Mouse (Mus musculus) inflammation-experienced regulatory T-cells, adult 6 months (primary cell): ENCODE results near the gene Nfkb2. TPM values are rescaled to one million over a fixed set of nuclear protein-coding genes. Genes with fewer than 3 reads are reported as not detected.
A peak's percentile ranks its signal among the peaks of the same experiment; 100 is the strongest.

Source experiments
- ATAC-seq: one replicate; pipeline ENCODE4 v1.8.0; 2017
- polyA plus RNA-seq, 3 experiments: library from polyadenylated mRNA; unstranded; fragments of 100-300 nt; shearing (Covaris generic); gene quantifications; one replicate each; pipeline ENCODE4 v1.2.1; 2017

Nfkb2 gene
- polyA plus RNA-seq, 3 experiments from 2014 or later: 15.7 to 27.8 (median 20.7) TPM

GRCm38 (mm10) chr19:46347936-46348668 is 44.0 kb downstream of the Nfkb2 start:
- ATAC-seq: peak; percentile 19

GRCm38 (mm10) chr19:46348761-46349458 is 44.8 kb downstream of the Nfkb2 start:
- ATAC-seq: peak; percentile 87

- no peak for ATAC-seq
These were observed 45.4 kb downstream of the Nfkb2 start for GRCm38 (mm10) chr19:46349550-46349949.

GRCm38 (mm10) chr19:46350168-46350932 is 46.2 kb downstream of the Nfkb2 start, which contains the start of gene 2310034G01Rik:
Gene 2310034G01Rik (minus strand): TSS chr19:46350302.
- no peak for ATAC-seq

GRCm38 (mm10) chr19:46356701-46357138 is 52.6 kb downstream of the Nfkb2 start:
- peak; percentile 95 for ATAC-seq

GRCm38 (mm10) chr19:46357344-46358280 is 53.5 kb downstream of the Nfkb2 start:
- ATAC-seq: no peak

GRCm38 (mm10) chr19:46358381-46358780 is 54.3 kb downstream of the Nfkb2 start:
- ATAC-seq: no peak

Other genes starting within 250 kb of the Nfkb2 start
- 10 to 100 TPM; 53.4 to 77.2 (median 65.0) TPM for gene Nolc1, start 228.5 kb upstream of the Nfkb2 start, polyA plus RNA-seq
- gene Elovl3, start 172.4 kb upstream of the Nfkb2 start, polyA plus RNA-seq: not detected
- not detected for gene Pitx3, start 156.0 kb upstream of the Nfkb2 start, polyA plus RNA-seq
- 10 to 100 TPM; 25.5 to 35.6 (median 32.6) TPM for gene Gbf1, start 151.8 kb upstream of the Nfkb2 start, polyA plus RNA-seq
- gene Psd, start 22.8 kb downstream of the Nfkb2 start, polyA plus RNA-seq: 1 to 10 TPM; 3.1 to 4.1 (median 4.0) TPM
- 1 to 10 TPM; 3.9 to 6.4 (median 4.5) TPM for gene Fbxl15, start 23.9 kb downstream of the Nfkb2 start, polyA plus RNA-seq
- 10 to 100 TPM; 34.9 to 54.1 (median 46.6) TPM for gene Cuedc2, start 34.4 kb downstream of the Nfkb2 start, polyA plus RNA-seq
- gene Mfsd13a, start 36.8 kb downstream of the Nfkb2 start, polyA plus RNA-seq: 1 to 10 TPM; 4.3 to 8.1 (median 5.9) TPM
- under 1 TPM in 2 of 3 experiments, not detected in 1; 0.24 to 0.44 TPM for gene 2310034G01Rik, start 46.0 kb downstream of the Nfkb2 start, polyA plus RNA-seq
- gene Actr1a, start 91.4 kb downstream of the Nfkb2 start, polyA plus RNA-seq: 100 to 1,000 TPM in 1 of 3 experiments, 10 to 100 TPM in 2; 77.1 to 105 (median 78.0) TPM
- 10 to 100 TPM; 10.7 to 13.6 (median 12.5) TPM for gene Sufu, start 92.6 kb downstream of the Nfkb2 start, polyA plus RNA-seq
- gene Trim8, start 197.4 kb downstream of the Nfkb2 start, polyA plus RNA-seq: 10 to 100 TPM; 24.1 to 26.3 (median 25.9) TPM